Mouse (Mus musculus) CH12.LX (cell line): Measurements from ENCODE around the gene Aldh3b2. TPM values are rescaled to one million over a fixed set of nuclear protein-coding genes. Genes with fewer than 3 reads are reported as not detected.
"Not testable (repeated sequence)": the region's sequence is repeated elsewhere in the genome, so short reads cannot be mapped to it uniquely, and the experiment has no call there.

Experiments
- DNase-seq: peaks from one replicate; pipeline ENCODE4 v3.0.0-alpha.2; 2013; ENCODE audit errors: extremely low read depth
- H3K27ac ChIP-seq: 2 replicates; pipeline ENCODE4 v1.5.1; 2012; ENCODE audit warnings: low read depth, mild to moderate bottlenecking, control low read depth, moderate library complexity; ENCODE audit not compliant: insufficient read depth
- H3K27me3 ChIP-seq: replicated peaks from 2 replicates; pipeline ENCODE3; 2012; ENCODE audit warnings: inconsistent platforms
- H3K36me3 ChIP-seq, 2 experiments: replicated peaks in 1 of 2; 2 replicates each; pipeline versions ENCODE3 to v1.6.1; 2012; ENCODE audit warnings: inconsistent platforms in 1 of 2, low read length in 1 of 2, mild to moderate bottlenecking in 1 of 2, mixed read lengths in 1 of 2, moderate library complexity in 1 of 2; ENCODE audit not compliant: control insufficient read depth in 1 of 2, insufficient read depth in 1 of 2
- H3K4me1 ChIP-seq, 2 experiments: 2 replicates each; pipeline ENCODE4 v1.6.1; 2012; ENCODE audit warnings: inconsistent platforms in 1 of 2, moderate library complexity in 1 of 2; ENCODE audit not compliant: insufficient read depth in 2 of 2, control insufficient read depth in 1 of 2
- H3K4me2 ChIP-seq: 2 replicates; pipeline ENCODE4 v1.6.1; 2012; ENCODE audit warnings: low read depth, mild to moderate bottlenecking, control low read depth; ENCODE audit not compliant: poor library complexity, insufficient read depth, severe bottlenecking
- H3K4me3 ChIP-seq, 3 experiments: fragments of 150-350 bp in 1 of 3; sonication (generic) in 1 of 3; replicated peaks in 1 of 3; 2 replicates each; pipeline versions ENCODE3 to v1.5.1; 2011 to 2012; ENCODE audit warnings: low read depth in 2 of 3, low read length in 2 of 3, mild to moderate bottlenecking in 2 of 3, moderate library complexity in 2 of 3, control low read depth in 1 of 3, improper control_type of control experiment in 1 of 3, inconsistent platforms in 1 of 3, mixed read lengths in 1 of 3; ENCODE audit not compliant: poor library complexity in 1 of 3
- H3K79me2 ChIP-seq: replicated peaks from 2 replicates; pipeline ENCODE4 v1.6.1; 2012; ENCODE audit warnings: mild to moderate bottlenecking, moderate library complexity; ENCODE audit not compliant: control insufficient read depth, poor library complexity, insufficient read depth, severe bottlenecking; ENCODE audit errors: extremely low read depth
- H3K9ac ChIP-seq: 2 replicates; pipeline ENCODE4 v1.6.1; 2012; ENCODE audit warnings: low read depth, mild to moderate bottlenecking, control low read depth, moderate library complexity; ENCODE audit not compliant: insufficient read depth
- H3K9me3 ChIP-seq: replicated peaks from 2 replicates; pipeline ENCODE3; 2012; ENCODE audit warnings: low read length, inconsistent platforms, mixed read lengths
- BHLHE40 ChIP-seq: IDR thresholded peaks from 2 replicates; pipeline ENCODE4 v1.6.1; 2011; ENCODE audit warnings: mild to moderate bottlenecking, low read depth, low read length, improper control_type of control experiment
- CHD2 ChIP-seq: IDR thresholded peaks from 2 replicates; pipeline ENCODE4 v1.6.1; 2011; ENCODE audit warnings: low read length, improper control_type of control experiment
- CTCF ChIP-seq, 2 experiments: IDR thresholded peaks in 1 of 2; conservative IDR thresholded peaks in 1 of 2; 2 replicates each; pipeline ENCODE4 v1.5.1; 2011 to 2012; ENCODE audit warnings: low read depth in 2 of 2, low read length in 2 of 2, improper control_type of control experiment in 1 of 2, inconsistent platforms in 1 of 2, mild to moderate bottlenecking in 1 of 2, moderate library complexity in 1 of 2
- E2F4 ChIP-seq: IDR thresholded peaks from 2 replicates; pipeline ENCODE4 v1.6.1; 2011; ENCODE audit warnings: low read depth, low read length, improper control_type of control experiment; ENCODE audit not compliant: insufficient replicate concordance
- EP300 ChIP-seq: IDR thresholded peaks from 2 replicates; pipeline ENCODE4 v1.6.1; 2011; ENCODE audit warnings: low read length, improper control_type of control experiment
- GABPA ChIP-seq: IDR thresholded peaks from 2 replicates; pipeline ENCODE4 v1.6.1; 2012; ENCODE audit warnings: low read depth, low read length, improper control_type of control experiment, inconsistent platforms; ENCODE audit not compliant: insufficient replicate concordance
- HCFC1 ChIP-seq: IDR thresholded peaks from 2 replicates; pipeline ENCODE4 v1.6.1; 2012; ENCODE audit warnings: low read depth, mild to moderate bottlenecking, inconsistent platforms, low read length, improper control_type of control experiment
- IRF4 ChIP-seq: IDR thresholded peaks from 2 replicates; pipeline ENCODE4 v1.6.1; 2014; ENCODE audit warnings: low read depth, mild to moderate bottlenecking, inconsistent platforms, low read length, improper control_type of control experiment
- JUN ChIP-seq: IDR thresholded peaks from 2 replicates; pipeline ENCODE4 v1.6.1; 2011; ENCODE audit warnings: low read depth, mild to moderate bottlenecking, low read length, improper control_type of control experiment, moderate library complexity; ENCODE audit not compliant: insufficient read depth
- JUND ChIP-seq: conservative IDR thresholded peaks from 2 replicates; pipeline ENCODE4 v1.6.1; 2011; ENCODE audit warnings: low read depth, low read length, improper control_type of control experiment
- MAFK ChIP-seq: IDR thresholded peaks from 2 replicates; pipeline ENCODE4 v1.6.1; 2011; ENCODE audit warnings: low read length, improper control_type of control experiment; ENCODE audit not compliant: insufficient replicate concordance
- NELFE ChIP-seq: IDR thresholded peaks from 2 replicates; pipeline ENCODE4 v1.6.1; 2011; ENCODE audit warnings: low read depth, low read length, improper control_type of control experiment
- PAX5 ChIP-seq: IDR thresholded peaks from 2 replicates; pipeline ENCODE4 v1.6.1; 2012; ENCODE audit warnings: low read length, inconsistent platforms, mixed read lengths
- POLR2AphosphoS2 ChIP-seq: IDR thresholded peaks from 2 replicates; pipeline ENCODE4 v1.6.1; 2011; ENCODE audit warnings: low read depth, low read length, improper control_type of control experiment
- TCF12 ChIP-seq: IDR thresholded peaks from 2 replicates; pipeline ENCODE4 v1.6.1; 2014; ENCODE audit warnings: low read depth, mild to moderate bottlenecking, inconsistent platforms, low read length, improper control_type of control experiment
- USF1 ChIP-seq: IDR thresholded peaks from 2 replicates; pipeline ENCODE4 v1.6.1; 2014; ENCODE audit warnings: low read depth, mild to moderate bottlenecking, inconsistent platforms, low read length, improper control_type of control experiment
- ZKSCAN1 ChIP-seq: IDR thresholded peaks from 2 replicates; pipeline ENCODE4 v1.6.1; 2012; ENCODE audit warnings: low read depth, inconsistent platforms, low read length, improper control_type of control experiment, borderline replicate concordance
- dilution Hi-C: fragments of 300-500 bp; cut with MboI; formaldehyde crosslinking; loops from 2 replicates; pipeline ENCODE4 v1.14.3; 2020; ENCODE audit warnings: low sequenced_read_pairs; ENCODE audit not compliant: extremely low pct_unique_long_range_greater_than_20kb, extremely low pct_ligation_motif_present
- in situ Hi-C: fragments of 300-500 bp; cut with MboI; formaldehyde crosslinking; loops from 3 replicates; pipeline ENCODE4 v1.14.3; 2019; ENCODE audit warnings: low sequenced_read_pairs, low pct_ligation_motif_present, low pct_unique_long_range_greater_than_20kb, mixed read lengths
- polyA plus RNA-seq: library from polyadenylated mRNA; unstranded; fragments of >175 nt; gene quantifications from 2 replicates; pipeline ENCODE4 v1.2.1, GENCODE M21; 2012; ENCODE audit warnings: low read depth; ENCODE audit not compliant: insufficient read length
- total RNA-seq, 2 experiments: library from RNA; depleted of rRNA; stranded (reverse); fragments of 300-350 nt in 1 of 2; fragments of >200 nt in 1 of 2; gene quantifications; 2 replicates each; pipeline ENCODE4 v1.2.3; 2012 to 2014

Aldh3b2 gene
- total and polyA plus RNA-seq, 3 experiments = not detected

DNA sequence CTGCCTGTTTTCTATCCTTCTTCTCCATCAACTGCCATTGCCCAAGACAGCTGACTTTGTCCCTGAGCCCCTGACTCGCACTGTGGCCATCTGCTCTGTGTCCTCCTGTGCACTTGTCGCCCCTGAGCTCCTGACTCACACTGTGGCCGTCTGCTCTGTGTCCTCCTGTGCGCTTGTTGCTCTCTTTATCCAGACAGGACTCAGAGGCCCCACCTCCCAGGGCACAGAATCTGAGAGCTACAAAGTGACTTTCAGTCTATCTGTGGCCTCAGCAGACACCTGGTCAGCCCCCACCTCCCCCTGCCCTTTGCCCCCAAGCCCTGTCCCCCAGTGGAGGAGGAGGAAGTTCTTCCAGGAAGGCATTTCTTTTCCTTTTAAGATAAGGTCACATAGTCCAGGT is 16.3 kb upstream of the Aldh3b2 start:
- no peak overlapping the region for H3K9ac ChIP-seq
- no peak overlapping the region for H3K4me3 ChIP-seq
- H3K36me3 ChIP-seq = no peaks in the 10 kb centered on the region
- in situ Hi-C loops = no loop called here
- H3K27me3 ChIP-seq = no peaks in the 10 kb centered on the region
- dilution Hi-C loops = no loop called here
- no peaks in the 10 kb centered on the region for H3K9me3 ChIP-seq
- no peak overlapping the region for H3K4me2 ChIP-seq
- no peak for DNase-seq
- no peak overlapping the region for H3K27ac ChIP-seq
- TF ChIP-seq IRF4 (no peak), POLR2AphosphoS2 (no peak), MAFK (no peak), TCF12 (no peak)
- peaks cover 2 to 9% of the 10 kb centered on the region in 2 experiments; a peak in 3 of 4 replicates for H3K4me1 ChIP-seq
- no peaks in the 10 kb centered on the region for H3K79me2 ChIP-seq

GRCm38 (mm10) chr19:3957296-3958036 is 14.7 kb upstream of the Aldh3b2 start:
- in situ Hi-C loops, H3K27me3 ChIP-seq, H3K9me3 ChIP-seq, H3K9ac ChIP-seq, H3K36me3 ChIP-seq, DNase-seq, H3K4me3 ChIP-seq, H3K4me2 ChIP-seq, H3K27ac ChIP-seq, dilution Hi-C loops, H3K4me1 ChIP-seq, H3K79me2 ChIP-seq: not testable (repeated sequence)

GRCm38 (mm10) chr19:3958470-3958869 is 13.7 kb upstream of the Aldh3b2 start, which contains the start of gene Aldh3b3:
Gene Aldh3b3 (plus strand): TSS chr19:3958645.
- TF ChIP-seq NELFE (no peak), E2F4 (no peak), JUN (no peak), TCF12 (no peak), MAFK (no peak), EP300 (no peak), CTCF (conservative IDR thresholded peaks at IDR 0.05 in 1 of 2, IDR thresholded peaks at IDR 0.05 in 1 of 2; ENCODE audit: low read depth in 2 of 2, low read length in 2 of 2) (no peak), PAX5 (no peak), USF1 (no peak), HCFC1 (no peak), JUND (no peak), CHD2 (no peak), GABPA (no peak), ZKSCAN1 (no peak), BHLHE40 (no peak)
- Histone ChIP-seq H3K9me3 (no peaks in the 10 kb centered on the region), H3K36me3 (no peaks in the 10 kb centered on the region), H3K27ac (no peak within 1 kb of the TSS), H3K9ac (no peak within 1 kb of the TSS), H3K27me3 (no peaks in the 10 kb centered on the region), H3K4me2 (no peak within 1 kb of the TSS), H3K4me3 (no peak within 1 kb of the TSS), H3K79me2 (no peaks in the 10 kb centered on the region), H3K4me1 (peaks cover 2 to 9% of the 10 kb centered on the region in 2 experiments; a peak in 2 of 4 replicates)
- in situ Hi-C loops = no loop called here
- DNase-seq = no peak
- dilution Hi-C loops = no loop called here
